Mouse (Mus musculus) lung, postnatal 25 days (tissue): ENCODE measurements around the gene Zfp219.

Experiments used
- DNase-seq: peaks from one replicate; pipeline ENCODE4 v3.0.0; 2022; ENCODE audit warnings: low spot score

Zfp219 gene

DNA sequence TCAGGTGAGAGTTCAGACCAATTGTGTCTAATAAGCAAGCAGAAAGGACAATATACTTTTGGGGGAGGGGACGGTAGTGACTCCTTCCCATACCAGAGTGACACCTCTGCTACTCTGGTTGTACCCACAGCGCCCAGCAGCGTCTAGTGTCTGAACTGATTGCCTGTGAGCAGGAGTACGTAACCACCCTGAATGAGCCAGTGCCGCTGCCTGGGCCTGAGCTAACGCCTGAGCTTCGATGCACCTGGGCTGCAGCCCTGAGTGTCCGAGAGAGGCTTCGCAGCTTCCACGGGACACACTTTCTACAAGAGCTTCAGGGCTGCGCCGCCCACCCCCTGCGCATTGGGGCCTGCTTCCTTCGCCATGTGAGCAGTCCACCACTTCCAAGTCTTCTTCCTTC lies 23.1 kb downstream of the Zfp219 start:
- no peak for DNase-seq

DNA sequence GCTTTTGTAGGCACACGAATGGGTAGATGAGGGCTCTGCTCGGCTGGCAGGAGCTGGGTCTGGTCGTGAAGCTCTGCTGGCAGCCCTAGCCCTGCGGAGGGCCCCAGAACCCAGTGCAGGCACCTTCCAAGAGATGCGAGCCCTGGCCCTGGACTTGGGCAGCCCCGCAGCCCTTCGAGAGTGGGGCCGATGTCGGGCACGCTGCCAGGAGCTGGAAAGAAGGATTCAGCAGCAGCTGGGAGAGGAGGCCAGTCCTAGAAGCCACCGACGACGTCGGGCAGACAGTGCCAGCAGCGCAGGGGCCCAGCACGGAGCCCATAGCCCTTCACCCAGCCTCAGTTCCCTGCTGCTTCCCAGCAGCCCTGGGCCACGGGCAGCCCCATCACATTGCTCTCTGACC lies 23.7 kb downstream of the Zfp219 start:
- no peak for DNase-seq

DNA sequence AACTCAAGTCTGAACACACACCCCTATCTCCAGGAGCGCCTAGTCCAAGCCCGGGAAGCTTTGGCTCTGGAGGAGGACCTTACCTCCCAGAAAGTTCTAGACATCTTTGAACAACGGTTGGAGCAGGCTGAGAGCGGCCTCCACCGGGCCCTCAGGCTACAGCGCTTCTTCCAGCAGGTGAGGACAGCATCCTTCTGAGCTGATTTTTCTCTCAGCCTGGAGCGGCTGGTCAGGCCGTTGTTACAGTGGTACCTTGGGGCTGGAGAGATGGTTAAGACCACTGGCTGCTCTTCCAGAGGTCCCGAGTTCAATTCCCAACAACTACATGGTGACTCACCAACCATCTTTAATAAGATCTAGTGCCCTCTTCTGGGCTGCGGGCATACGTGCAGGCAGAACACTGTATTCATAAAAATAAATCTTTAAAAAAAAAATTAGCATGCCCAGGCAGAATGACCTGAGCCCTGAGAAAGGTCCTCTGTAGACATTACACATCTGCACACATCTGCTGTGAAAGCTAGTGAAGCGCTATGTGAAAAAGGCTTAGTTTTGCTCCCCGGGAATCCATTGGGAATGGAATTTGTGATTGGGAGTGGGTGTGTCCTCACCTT lies 24.2 kb downstream of the Zfp219 start:
- no peak for DNase-seq

DNA sequence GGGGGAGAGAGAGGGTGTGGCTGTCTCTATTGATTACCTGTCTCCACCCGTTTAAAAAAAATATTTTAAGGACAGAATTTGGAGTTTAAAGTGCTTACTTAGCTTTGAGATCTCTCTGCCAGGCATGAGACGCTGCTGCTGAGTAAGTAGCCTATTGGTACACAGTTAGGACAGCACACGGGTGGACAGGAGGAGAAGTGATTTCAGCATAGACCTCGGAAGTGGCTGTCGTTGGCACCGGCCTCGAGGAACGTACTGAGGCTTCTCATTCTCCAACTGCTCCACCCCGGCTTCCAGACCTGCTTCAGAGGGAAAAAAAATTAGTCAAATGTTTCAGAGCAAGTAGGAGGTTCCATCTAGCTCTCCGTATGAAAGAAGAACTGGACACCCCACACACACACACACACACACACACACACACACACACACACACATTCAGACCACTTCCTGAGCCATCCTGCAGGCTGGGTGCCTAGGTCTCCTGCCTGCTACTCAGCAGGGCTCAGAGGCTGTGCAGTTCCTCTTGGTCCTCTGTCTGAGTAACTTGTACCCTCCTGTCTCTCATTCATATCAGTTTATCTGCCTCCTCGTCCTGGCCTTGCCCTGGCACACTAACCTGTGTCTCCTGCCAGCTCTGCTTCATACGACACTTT lies 25.2 kb downstream of the Zfp219 start:
- DNase-seq, result no peak

DNA sequence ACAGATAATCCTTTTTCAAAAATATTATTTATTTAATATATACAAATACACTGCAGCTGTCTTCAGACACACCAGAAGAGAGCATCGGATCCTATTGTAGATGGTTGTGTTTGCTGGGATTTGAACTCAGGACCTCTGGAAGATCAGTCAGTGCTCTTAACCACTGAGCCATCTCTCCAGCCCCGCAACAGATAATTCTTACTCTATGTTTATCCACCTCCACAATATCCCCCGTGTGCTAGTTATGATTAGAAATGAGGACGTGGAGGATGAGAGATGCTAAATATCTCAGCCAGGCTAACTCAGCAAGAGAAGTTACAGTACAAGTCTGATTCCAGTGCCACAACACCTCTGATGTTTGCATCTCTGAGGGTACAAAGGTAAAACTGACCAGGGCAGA lies 26.1 kb downstream of the Zfp219 start:
- DNase-seq, result no peak

DNA sequence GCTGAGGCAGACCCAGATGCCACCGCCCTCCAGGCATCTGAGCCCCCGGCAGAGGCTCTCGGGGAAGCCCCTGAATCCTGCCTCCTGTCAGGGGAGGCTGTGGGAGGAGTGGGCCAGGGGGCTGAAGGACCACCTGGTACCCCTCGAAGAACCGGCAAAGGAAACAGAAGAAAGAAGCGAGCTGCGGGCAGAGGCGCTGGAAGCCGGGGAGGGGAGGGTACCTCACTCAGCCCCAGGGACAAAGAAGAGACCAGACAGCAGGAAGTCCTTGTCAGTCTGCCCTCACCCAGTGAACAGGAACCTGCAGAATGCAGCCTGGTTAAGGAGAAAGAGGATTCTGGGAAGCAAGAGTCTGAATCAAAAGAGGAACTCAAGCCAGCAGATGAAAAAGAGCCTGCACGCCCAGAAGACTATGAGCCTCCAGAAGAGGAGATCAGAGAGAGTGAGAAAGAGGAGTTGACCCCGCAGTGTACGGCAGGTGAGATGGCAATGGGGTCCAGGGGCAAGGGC lies 31.0 kb downstream of the Zfp219 start:
- DNase-seq, result no peak

DNA sequence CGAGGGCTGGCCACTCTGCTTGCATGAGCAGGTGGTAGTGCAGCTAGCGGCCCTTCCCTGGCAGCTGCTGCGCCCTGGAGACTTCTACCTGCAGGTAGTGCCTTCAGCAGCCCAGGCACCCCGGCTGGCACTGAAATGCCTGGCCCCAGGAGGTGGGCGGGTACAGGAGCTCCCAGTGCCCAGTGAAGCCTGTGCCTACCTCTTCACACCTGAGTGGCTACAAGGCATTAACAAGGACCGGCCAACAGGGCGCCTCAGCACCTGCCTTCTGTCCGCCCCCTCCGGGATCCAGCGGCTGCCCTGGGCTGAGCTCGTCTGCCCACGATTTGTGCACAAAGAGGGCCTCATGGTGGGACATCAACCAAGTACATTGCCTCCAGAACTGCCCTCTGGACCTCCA lies 31.8 kb downstream of the Zfp219 start:
- DNase-seq, result no peak

DNA sequence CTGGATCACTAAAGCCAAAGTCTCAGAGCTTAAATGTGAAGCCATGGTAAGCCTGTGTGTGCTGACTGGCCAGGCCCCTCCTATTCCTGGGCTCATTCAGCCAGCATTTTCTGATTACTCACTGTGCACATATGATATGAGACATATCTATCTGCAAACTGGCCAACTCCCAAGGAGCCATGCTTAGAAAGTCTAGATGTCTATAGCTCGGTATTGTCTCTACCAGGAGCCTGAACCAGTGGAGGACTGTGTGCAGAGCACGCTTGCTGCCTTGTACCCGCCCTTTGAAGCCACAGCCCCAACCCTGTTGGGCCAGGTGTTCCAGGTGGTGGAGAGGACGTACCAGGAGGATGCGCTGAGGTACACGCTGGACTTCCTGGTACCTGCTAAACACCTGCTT lies 33.4 kb downstream of the Zfp219 start:
- no peak for DNase-seq

DNA sequence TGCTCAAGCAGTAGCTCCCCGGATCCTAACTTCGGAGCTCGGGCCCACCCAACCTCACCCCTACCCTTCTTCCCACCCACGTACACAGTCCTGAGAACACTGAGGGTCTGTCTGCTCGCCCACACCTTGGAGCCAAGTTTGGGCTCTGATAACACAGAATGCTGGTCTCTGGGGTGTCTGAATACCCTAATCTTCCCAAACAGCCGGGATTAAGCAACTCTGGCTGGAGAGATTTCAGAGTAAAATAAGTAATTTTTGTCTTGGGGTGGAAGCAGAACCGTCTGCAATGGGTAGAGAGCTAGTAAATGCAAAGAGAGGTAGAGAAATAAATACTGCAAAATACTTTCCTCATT lies 34.4 kb downstream of the Zfp219 start:
- no peak for DNase-seq

DNA sequence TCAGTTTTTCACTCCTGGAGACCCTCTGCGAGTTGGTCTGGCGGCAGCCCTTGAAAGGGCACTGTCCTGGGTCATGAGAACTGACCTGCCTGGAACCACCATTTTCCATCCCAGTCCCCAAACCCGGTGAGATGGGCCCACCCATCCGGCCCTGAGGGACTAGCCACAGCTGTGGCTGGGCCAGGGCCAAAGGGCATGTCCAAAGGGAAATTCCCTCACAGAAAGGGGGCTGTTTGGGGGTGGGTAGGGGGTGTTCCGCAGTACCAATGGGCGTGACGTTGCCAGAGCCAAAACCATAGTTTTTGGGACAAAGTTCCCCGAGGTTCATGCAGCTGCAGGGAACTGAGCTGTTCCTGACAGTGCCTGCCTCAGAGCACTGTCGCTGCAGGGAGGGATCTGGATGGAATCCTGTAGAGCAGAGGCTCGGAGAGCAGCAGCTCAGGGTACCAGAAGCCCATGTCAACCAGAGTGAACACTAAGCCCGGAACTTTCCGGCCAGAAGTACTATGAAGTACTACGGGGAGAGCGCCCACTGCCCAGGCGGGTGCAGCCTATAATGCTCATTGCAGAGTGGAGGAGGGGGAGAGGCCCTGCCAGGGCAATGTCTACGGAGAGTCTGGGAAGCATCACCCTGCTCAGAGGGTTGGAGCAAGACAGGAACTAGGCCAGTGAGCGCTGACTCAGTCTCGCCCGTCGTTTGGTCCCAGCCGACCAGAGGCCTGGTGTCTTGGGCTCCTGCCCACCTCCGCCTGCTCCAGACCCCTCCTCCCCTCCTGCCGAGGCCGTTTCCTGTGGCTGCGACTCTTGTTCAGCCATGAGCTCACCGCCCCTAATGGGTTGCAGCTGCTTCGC lies 35.0 kb downstream of the Zfp219 start:
- peak; percentile 71 for DNase-seq

DNA sequence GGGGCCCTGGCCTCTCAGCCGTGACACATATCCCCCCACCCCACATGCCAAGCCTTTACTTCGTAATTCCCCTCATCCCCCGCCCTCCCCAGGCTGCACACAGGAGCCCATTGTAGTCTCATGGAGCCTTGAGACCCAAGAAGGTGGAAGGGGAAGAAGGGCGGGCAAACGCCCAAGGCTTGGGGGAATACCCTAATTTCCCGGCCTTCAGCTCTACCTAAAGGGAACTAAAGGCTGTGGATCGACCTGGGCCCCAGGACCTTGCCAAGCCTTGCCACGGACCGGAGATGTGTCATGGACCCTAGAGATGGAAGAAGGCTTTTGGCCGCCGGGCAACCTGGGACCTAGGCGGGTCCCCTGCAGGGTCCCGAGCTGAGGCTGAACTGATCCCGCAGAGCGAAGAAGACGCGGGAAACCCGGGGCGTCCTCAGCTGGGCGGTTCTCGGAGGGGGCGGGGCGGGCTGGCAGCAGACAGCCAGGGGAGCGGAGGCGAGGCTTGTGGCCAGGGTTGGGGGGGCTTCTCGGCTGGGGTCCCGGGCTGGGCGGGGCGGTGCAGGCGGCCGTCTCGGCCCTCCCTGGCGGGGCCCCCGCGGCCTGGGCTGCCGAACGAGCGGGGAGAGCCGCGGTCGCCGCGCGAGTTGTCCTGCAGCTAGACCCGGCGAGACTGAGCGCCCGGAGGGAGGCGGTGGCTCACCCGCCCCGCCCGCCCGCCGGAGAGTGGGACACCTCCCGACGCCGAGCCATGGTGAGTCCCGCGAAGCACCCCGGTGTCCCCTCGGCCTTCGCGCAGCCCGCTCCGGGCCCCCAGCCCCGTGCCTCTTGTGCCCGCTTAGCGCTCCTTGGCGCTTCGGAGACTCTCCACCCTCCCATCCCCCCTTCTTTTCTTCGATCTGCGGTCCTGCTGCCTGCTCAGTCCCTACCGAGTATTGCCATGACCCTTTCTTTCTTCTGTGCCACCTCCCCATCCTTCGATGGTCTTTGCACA lies 36.0 kb downstream of the Zfp219 start, which contains the start of gene Arhgef40:
Gene Arhgef40, plus strand, starts transcription at position 473 of the 985 bp plus-strand sequence.
- peak; percentile 48 for DNase-seq

DNA sequence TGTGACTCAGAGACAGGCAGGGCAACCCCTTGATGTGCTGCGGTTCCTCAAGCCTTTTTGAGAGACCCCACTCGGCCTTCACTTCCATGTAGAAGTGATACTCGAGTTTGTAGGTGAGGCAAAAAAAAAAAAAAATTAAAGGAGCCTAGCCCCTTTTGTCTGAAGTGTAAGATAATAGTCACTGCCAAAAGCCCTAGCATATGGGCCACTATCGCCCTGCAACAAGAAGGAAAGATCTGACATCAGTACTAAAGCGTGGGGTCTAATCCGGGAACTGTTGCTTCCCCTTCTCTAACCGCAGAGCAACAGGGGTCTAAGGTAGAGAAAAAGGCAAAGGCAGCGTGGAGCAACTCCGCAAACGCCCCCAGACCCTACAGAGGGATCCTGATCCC lies 36.7 kb downstream of the Zfp219 start:
- no peak for DNase-seq

DNA sequence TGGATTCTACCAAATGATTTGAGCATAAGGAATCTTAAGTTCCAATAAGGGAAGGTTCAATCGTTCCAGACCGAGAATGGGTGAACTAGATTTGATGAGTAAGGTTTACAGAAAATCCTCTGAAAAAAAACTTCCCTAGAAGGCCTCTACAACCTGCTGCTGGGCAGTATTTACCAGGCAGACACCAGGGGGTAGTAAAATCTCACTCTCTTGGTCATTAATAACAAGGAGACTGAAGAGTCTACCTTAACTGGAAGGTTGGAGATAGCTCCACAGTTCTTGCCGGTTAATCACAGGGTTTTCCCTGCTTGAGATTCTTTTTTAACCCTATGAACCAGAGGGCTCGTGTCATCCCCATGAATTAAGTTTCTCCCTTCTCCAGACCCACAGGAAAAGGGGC lies 37.3 kb downstream of the Zfp219 start:
- no peak for DNase-seq

DNA sequence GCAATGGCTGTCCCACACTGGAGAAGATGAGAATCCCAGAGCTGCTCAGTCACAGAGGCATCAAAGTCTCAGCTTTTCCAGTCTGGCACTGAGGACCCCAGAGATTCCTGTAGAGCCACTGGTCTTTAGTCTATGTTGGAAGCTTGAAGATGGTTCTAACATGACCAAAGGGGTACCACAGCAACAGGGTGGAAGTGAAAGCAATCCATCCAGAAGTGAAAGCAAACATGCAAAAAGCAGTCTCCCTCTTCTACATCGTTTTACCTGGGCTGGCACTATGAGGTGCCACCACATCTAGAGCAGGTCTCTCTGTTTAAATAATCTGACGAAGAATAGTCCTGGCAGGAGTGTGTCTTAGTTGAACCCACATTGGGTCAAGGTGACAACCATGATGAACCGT lies 41.3 kb downstream of the Zfp219 start:
- DNase-seq, result no peak

DNA sequence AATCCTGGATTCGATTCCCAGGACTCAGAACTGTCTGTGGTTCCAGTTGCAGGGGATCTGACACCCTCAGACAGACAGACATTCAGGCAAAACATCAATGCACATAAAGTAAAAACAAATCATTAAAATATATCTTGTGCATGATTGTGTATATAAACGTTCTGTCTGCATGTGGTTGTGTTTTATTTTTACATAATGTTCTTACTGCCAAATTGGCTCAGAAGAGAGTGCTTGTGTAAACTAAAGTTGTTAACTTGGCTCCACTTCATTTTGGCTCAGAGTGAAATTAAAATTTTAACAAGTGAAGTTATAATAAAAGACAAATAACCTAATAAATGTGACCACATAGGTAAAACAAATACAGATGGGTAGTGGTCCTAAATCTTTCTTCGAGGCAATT lies 53.1 kb downstream of the Zfp219 start:
- DNase-seq, result no peak

DNA sequence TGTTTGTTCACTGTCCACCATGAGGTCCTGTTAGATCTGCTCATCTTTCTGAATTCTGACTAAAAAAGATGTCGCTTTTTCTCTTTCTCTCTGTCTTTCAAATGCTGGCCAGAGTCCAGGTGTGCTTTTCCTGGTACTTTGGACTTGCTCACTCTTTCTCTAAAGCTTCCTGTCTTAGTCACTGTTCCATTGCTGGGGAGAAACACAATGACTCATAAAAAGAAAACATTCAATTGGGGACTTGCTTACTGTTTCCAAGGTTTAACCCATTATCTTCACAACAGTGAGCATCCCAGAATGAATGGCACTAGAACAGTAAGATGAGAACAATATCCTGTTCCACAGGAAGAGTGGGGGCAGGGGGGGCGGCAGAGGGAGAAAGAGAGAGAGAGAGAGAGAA lies 60.2 kb downstream of the Zfp219 start:
- DNase-seq, result no peak
